Mouse (Mus musculus) layer of hippocampus, adult 11-12 months (tissue): Measurements from ENCODE around the gene D130040H23Rik.
"Not testable (repeated sequence)": the region's sequence is repeated elsewhere in the genome, so short reads cannot be mapped to it uniquely, and the experiment has no call there.

Experiments used
- DNase-seq: peaks from one replicate; pipeline ENCODE4 v3.0.0; 2022; ENCODE audit warnings: low spot score

Gene D130040H23Rik

DNA sequence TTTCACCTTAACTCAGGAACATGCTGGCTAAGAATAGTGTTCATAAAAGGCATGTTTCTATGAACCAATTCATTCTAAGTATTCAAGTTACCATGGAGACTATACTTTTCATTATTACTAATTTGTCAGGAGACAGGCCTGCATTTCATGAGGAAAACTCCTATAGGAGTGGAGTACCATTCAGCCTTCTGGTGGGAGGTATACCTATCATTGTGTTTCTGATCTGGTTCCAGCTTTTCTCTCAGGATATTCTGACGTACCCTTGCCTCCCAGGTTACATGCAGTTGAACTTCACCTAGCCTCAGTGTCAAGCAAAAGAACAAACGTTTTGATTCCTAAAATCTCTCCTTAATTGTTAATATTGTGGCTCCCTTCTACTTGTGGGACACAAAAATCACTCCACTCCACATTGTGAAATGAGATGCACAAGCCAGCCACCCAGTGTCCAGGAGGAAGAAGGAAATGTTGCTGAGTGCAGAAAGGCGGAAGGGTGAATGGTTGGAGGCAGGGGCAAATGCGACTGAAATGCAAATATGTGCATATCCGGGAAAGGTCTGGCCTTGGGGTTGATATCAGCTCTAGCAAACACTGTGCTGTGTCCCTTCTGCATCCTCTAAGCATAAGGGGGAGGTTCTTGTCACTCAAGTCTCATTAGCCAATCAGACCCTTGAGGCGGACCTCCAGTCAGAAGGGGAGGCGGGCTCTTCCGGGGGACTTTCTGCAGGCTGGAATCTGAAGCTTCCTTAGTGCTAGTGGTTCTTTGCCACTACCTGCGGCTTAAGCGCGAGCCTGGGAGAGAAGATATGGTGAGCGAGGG, at the start of gene D130040H23Rik:
Gene D130040H23Rik, plus strand, starts transcription at position 695 of the 817 bp plus-strand sequence.
- DNase-seq: peak; percentile 88

DNA sequence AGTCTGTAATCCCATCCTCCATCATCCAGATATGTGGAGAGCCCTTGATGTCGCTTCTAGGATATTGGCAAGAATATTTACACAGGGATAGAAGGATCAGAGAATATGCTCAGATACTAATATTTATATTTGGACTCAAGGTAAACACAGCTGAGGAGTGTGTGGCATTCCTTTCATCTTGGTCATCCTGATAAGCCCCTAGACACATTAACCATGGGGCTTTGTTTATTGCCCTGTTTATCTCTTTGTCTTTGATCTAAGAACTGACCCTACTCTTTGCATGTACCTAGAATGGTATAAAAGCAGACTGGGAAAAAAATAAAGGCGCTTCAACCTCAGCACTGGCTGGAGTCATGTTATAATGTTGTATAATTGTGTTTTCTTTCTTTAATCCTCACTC, 28.3 kb upstream of the D130040H23Rik start:
- DNase-seq: no peak

DNA sequence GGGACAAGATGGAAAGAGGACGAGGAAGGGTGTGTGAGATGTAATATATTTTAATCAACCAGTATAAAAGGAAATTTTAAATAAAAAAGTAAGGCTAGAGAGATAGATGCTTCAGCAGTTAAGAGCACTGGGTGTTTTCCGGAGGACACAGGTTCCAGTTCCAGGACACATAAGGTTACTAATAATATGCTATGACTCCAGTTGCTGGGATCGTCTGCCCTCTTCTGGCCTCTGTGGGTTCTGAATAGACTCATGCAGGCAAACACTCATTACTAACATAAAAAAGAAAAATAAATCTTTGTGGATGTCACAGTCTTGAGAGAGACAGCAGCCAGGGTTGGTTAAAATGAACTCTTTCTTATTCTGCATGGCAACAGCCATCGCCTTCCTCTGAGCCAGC, 2.4 kb upstream of the D130040H23Rik start:
- DNase-seq: peak; percentile 13

DNA sequence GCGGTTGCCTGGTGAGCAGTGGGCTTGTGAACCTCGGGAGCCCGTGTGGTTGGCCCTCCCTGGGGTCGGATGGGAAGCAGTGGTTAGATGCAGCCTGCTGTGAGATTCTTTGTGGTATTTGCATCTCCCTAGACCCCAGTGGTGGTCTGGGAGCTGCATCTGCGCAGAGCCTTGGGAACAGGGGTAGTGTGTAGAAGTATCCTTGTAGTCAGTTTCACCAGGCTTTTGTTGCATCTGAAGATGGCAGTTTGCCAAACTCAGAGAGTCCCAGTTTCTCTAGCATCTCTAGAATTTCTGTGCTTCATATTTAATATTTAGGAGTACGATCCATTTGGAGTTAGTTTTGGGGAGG, 299 bp downstream of the D130040H23Rik start:
- no peak for DNase-seq

- DNase-seq: no peak
Observed at GRCm38 (mm10) chr8:69272435-69272834, 1.6 kb downstream of the D130040H23Rik start.

DNA sequence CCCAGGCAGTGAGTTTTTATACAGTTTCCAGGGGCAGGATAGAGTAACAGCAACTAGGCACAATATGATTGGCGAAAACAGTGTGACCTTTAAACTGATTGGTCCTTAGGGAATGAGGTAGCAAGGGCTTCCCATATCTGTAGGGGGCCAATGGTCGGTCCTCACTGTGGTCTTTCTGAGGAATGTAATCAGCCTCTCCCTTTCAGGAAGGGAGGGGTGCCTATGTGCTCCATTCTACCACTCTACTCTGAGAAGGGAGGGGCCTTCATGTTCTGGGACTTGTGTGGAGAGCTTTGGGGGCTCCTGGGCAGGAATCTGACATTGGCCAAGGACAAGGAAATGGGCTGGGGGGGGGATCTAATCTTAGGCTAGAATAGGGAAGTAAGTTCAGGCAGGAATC, 53.9 kb downstream of the D130040H23Rik start:
- no peak for DNase-seq

DNA sequence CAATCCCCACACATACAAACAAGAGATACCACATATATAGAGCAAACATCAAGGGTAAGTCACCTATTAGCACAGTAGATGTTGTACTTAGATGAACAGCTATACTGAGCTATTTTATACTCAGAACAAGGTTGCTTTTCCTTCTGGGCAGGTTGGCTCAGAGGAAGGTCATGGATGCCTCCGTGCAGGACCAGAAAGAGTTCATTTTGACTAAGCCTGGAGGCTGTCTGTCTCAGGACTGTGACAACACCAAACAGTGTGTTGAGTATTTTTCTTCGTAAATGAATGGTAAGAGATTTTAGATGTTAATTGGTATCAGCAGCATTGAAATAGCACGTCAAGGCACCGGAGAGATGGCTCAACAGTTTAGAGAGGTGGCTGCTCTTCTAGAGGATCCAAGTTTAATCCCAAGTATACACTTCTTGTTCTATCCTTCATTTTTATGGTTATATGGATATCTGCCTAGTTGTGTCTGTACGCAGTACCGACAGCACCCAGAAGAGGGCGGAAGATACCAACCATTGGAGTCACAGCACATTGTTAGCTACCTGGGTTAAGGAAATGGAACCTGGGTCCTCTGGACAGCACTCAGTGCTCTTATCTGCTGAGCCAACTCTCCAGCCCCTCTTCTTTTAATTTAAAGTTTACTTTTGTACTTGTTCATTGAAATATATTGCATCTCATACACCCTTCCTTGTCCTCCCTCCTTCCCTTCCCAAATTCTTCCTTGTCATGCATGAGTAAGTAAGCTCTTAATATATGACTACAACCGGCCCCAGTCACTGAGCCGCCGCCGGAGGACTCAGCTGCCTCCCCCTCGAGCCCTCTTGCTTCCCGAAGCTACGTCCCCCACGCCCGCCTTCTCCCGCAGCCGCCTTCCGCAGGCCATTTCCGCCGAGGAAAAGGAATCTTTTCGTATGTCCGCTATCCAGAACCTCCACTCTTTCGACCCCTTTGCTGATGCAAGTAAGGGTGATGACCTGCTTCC, 57.7 kb downstream of the D130040H23Rik start:
- peak; percentile 94 for DNase-seq

DNA sequence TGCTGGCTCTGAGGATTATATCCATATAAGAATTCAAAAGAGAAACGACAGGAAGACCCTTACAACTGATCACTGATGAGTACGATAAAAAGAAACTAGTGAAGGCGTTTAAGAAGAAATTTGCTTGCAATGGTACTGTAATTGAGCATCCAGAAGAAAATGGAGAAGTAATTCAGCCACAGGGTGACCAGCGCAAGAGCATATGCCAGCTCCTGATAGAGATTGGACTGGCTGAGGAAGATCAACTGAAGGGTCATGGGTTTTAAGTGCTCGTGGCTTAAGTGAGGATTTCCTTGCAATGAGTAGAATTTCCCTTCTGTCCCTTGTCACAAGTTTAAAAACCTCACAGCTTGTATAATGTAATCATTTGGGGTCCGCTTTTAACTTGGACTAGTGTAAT, 58.4 kb downstream of the D130040H23Rik start:
- not testable (repeated sequence) for DNase-seq
